Mouse (Mus musculus) MEL (cell line): ENCODE data around the gene Ltb4r2. TPM values are rescaled to one million over a fixed set of nuclear protein-coding genes. Genes with fewer than 3 reads are reported as not detected.

ENCODE experiments used
- DNase-seq: peaks from one replicate; pipeline ENCODE4 v3.0.0; 2011; ENCODE audit warnings: low read depth, low spot score
- H3K27ac ChIP-seq: 2 replicates; pipeline ENCODE4 v1.5.1; 2012; ENCODE audit warnings: low read depth, mild to moderate bottlenecking, control low read depth, low read length, moderate library complexity; ENCODE audit not compliant: control insufficient read depth
- H3K27me3 ChIP-seq, 2 experiments: fragments of 150-350 bp in 1 of 2; sonication (generic) in 1 of 2; 2 replicates each; pipeline ENCODE4 v1.6.1; 2012; ENCODE audit warnings: low read length in 2 of 2, mild to moderate bottlenecking in 2 of 2, improper control_type of control experiment in 1 of 2, moderate library complexity in 1 of 2; ENCODE audit not compliant: insufficient read depth in 2 of 2, control insufficient read depth in 1 of 2
- H3K36me3 ChIP-seq, 2 experiments: 2 replicates each; pipeline ENCODE4 v1.6.1; 2012 to 2014; ENCODE audit warnings: low read length in 2 of 2, improper control_type of control experiment in 1 of 2, inconsistent platforms in 1 of 2, mild to moderate bottlenecking in 1 of 2; ENCODE audit not compliant: insufficient read depth in 2 of 2, control insufficient read depth in 1 of 2
- H3K4me1 ChIP-seq, 2 experiments: fragments of 150-350 bp in 1 of 2; sonication (generic) in 1 of 2; 2 replicates each; pipeline ENCODE4 v1.6.1; 2012; ENCODE audit warnings: low read length in 2 of 2, improper control_type of control experiment in 1 of 2, mild to moderate bottlenecking in 1 of 2; ENCODE audit not compliant: insufficient read depth in 2 of 2, control insufficient read depth in 1 of 2
- H3K4me3 ChIP-seq, 2 experiments: fragments of 150-350 bp in 1 of 2; sonication (generic) in 1 of 2; 2 replicates each; pipeline ENCODE4 v1.5.1; 2012; ENCODE audit warnings: low read depth in 2 of 2, low read length in 2 of 2, mild to moderate bottlenecking in 2 of 2, moderate library complexity in 2 of 2, control low read depth in 1 of 2, improper control_type of control experiment in 1 of 2; ENCODE audit not compliant: control insufficient read depth in 1 of 2, insufficient read depth in 1 of 2
- H3K79me2 ChIP-seq: 2 replicates; pipeline ENCODE4 v1.6.1; 2012; ENCODE audit warnings: mild to moderate bottlenecking, low read length, moderate library complexity; ENCODE audit not compliant: control insufficient read depth, poor library complexity, insufficient read depth
- H3K9ac ChIP-seq: 2 replicates; pipeline ENCODE4 v1.6.1; 2012; ENCODE audit warnings: low read depth, mild to moderate bottlenecking, control low read depth, low read length, moderate library complexity; ENCODE audit not compliant: control insufficient read depth, poor library complexity, severe bottlenecking
- H3K9me3 ChIP-seq: fragments of 150-350 bp; sonication (generic); replicated peaks from 2 replicates; pipeline ENCODE4 v1.6.1; 2012; ENCODE audit warnings: mild to moderate bottlenecking, low read length, improper control_type of control experiment, moderate library complexity; ENCODE audit not compliant: insufficient read depth
- CTCF ChIP-seq, 3 experiments: IDR thresholded peaks in 2 of 3; conservative IDR thresholded peaks in 1 of 3; 2 replicates each; pipeline ENCODE4 v1.5.1; 2011 to 2012; ENCODE audit warnings: low read length in 3 of 3, low read depth in 2 of 3, mild to moderate bottlenecking in 2 of 3, improper control_type of control experiment in 1 of 3, inconsistent platforms in 1 of 3, mixed read lengths in 1 of 3, moderate library complexity in 1 of 3; ENCODE audit not compliant: control insufficient read depth in 1 of 3, insufficient read depth in 1 of 3, poor library complexity in 1 of 3, severe bottlenecking in 1 of 3
- GATA1 ChIP-seq: IDR thresholded peaks from 2 replicates; pipeline ENCODE4 v1.6.1; 2011; ENCODE audit warnings: low read depth, low read length, improper control_type of control experiment
- HCFC1 ChIP-seq: IDR thresholded peaks from 2 replicates; pipeline ENCODE4 v1.6.1; 2012; ENCODE audit warnings: low read depth, mild to moderate bottlenecking, inconsistent platforms, low read length, improper control_type of control experiment, moderate library complexity
- JUND ChIP-seq: IDR thresholded peaks from 2 replicates; pipeline ENCODE4 v1.6.1; 2011; ENCODE audit warnings: low read depth, mild to moderate bottlenecking, improper control_type of control experiment, low read length
- KAT2A ChIP-seq: conservative IDR thresholded peaks from 2 replicates; pipeline ENCODE4 v1.6.1; 2012; ENCODE audit warnings: low read depth, low read length, improper control_type of control experiment, inconsistent platforms
- MAX ChIP-seq: IDR thresholded peaks from 2 replicates; pipeline ENCODE4 v1.6.1; 2011; ENCODE audit warnings: low read length, improper control_type of control experiment
- MEF2A ChIP-seq: IDR thresholded peaks from 2 replicates; pipeline ENCODE4 v1.6.1; 2014; ENCODE audit warnings: low read depth, mild to moderate bottlenecking, inconsistent platforms, low read length, improper control_type of control experiment; ENCODE audit not compliant: poor library complexity, insufficient replicate concordance, severe bottlenecking; ENCODE audit errors: extremely low read depth
- MYB ChIP-seq: IDR thresholded peaks from 2 replicates; pipeline ENCODE4 v1.6.1; 2011; ENCODE audit warnings: mild to moderate bottlenecking, low read depth, low read length, improper control_type of control experiment
- MYC ChIP-seq: IDR thresholded peaks from 2 replicates; pipeline ENCODE4 v1.6.1; 2011; ENCODE audit warnings: low read depth, mild to moderate bottlenecking, low read length, improper control_type of control experiment, moderate library complexity
- POLR2AphosphoS5 ChIP-seq: IDR thresholded peaks from 2 replicates; pipeline ENCODE4 v1.6.1; 2012; ENCODE audit warnings: low read depth, borderline replicate concordance, mild to moderate bottlenecking, inconsistent platforms, low read length, moderate library complexity, mixed read lengths
- RAD21 ChIP-seq: IDR thresholded peaks from 2 replicates; pipeline ENCODE4 v1.6.1; 2011; ENCODE audit warnings: mild to moderate bottlenecking, low read depth, low read length, improper control_type of control experiment
- SIN3A ChIP-seq: IDR thresholded peaks from 2 replicates; pipeline ENCODE4 v1.6.1; 2012; ENCODE audit warnings: low read length, improper control_type of control experiment, inconsistent platforms
- SMC3 ChIP-seq: IDR thresholded peaks from 2 replicates; pipeline ENCODE4 v1.6.1; 2011; ENCODE audit warnings: low read depth, low read length, improper control_type of control experiment
- UBTF ChIP-seq: IDR thresholded peaks from 2 replicates; pipeline ENCODE4 v1.6.1; 2012; ENCODE audit warnings: low read depth, mild to moderate bottlenecking, inconsistent platforms, low read length, improper control_type of control experiment, moderate library complexity, borderline replicate concordance; ENCODE audit not compliant: insufficient read depth
- USF2 ChIP-seq, 2 experiments: IDR thresholded peaks; 2 replicates each; pipeline ENCODE4 v1.6.1; 2011 to 2012; ENCODE audit warnings: improper control_type of control experiment in 2 of 2, low read length in 2 of 2, borderline replicate concordance in 1 of 2, inconsistent platforms in 1 of 2, low read depth in 1 of 2, mild to moderate bottlenecking in 1 of 2; ENCODE audit not compliant: insufficient read depth in 1 of 2
- ZC3H11A ChIP-seq: IDR thresholded peaks from 2 replicates; pipeline ENCODE4 v1.6.1; 2012; ENCODE audit warnings: low read depth, mild to moderate bottlenecking, inconsistent platforms, low read length, improper control_type of control experiment
- ZMIZ1 ChIP-seq: IDR thresholded peaks from 2 replicates; pipeline ENCODE4 v1.6.1; 2012; ENCODE audit warnings: low read depth, mild to moderate bottlenecking, inconsistent platforms, low read length, improper control_type of control experiment, moderate library complexity
- polyA plus RNA-seq, 2 experiments: library from polyadenylated mRNA; stranded (reverse) in 1 of 2; unstranded in 1 of 2; fragments of >175 nt in 1 of 2; fragments of >200 nt in 1 of 2; gene quantifications; 2 replicates each; pipeline versions ENCODE4 v1.2.1 to v1.2.4; 2012; ENCODE audit warnings: low replicate concordance in 2 of 2, low read depth in 1 of 2; ENCODE audit not compliant: insufficient read length in 2 of 2, insufficient read depth in 1 of 2, missing spikeins in 1 of 2
- total RNA-seq: library from RNA; depleted of rRNA; stranded (reverse); fragments of 300-350 nt; gene quantifications from 2 replicates; pipeline ENCODE4 v1.2.3, GENCODE M21; 2012

The Ltb4r2 gene
- total and polyA plus RNA-seq, 3 experiments, result 0.19 to 0.52 TPM; not detected in 1

- peak; percentile 93 for TF ChIP-seq GATA1
Measured at GRCm38 (mm10) chr14:55737086-55737687, 24.0 kb upstream of the Ltb4r2 start (continued).

GRCm38 (mm10) chr14:55743711-55744110, 17.5 kb upstream of the Ltb4r2 start:
- DNase-seq, result peak; percentile 89
- H3K27ac ChIP-seq, result no peak overlapping the region
- H3K27me3 ChIP-seq, result no peaks in the 10 kb centered on the region
- 0 out of 2 replicates have a peak, but pooled peaks have one; percentile 12 for TF ChIP-seq MYC
- peak; percentile 61; the same call in 1 of the 2 replicates for TF ChIP-seq HCFC1
- peak; percentile 94 for TF ChIP-seq RAD21
- TF ChIP-seq MYB, result no peak
- peak; percentile 95 to 99 (median 96) for TF ChIP-seq CTCF (IDR thresholded peaks at IDR 0.05 in 2 of 3, conservative IDR thresholded peaks at IDR 0.05 in 1 of 3; ENCODE audit: control insufficient read depth in 1 of 3, insufficient read depth in 1 of 3, low read depth in 2 of 3, low read length in 3 of 3, poor library complexity in 1 of 3, severe bottlenecking in 1 of 3)
- no peak for TF ChIP-seq KAT2A
- no peak for TF ChIP-seq ZMIZ1
- TF ChIP-seq SIN3A, result 0 out of 2 replicates have a peak, but pooled peaks have one; percentile 60
- no peak for TF ChIP-seq MAX
- TF ChIP-seq ZC3H11A, result peak; percentile 90
- TF ChIP-seq MEF2A, result no peak
- TF ChIP-seq POLR2AphosphoS5, result no peak
- no peak for TF ChIP-seq USF2 (IDR thresholded peaks at IDR 0.05; ENCODE audit: borderline replicate concordance in 1 of 2, insufficient read depth in 1 of 2, low read depth in 1 of 2, low read length in 2 of 2)
- no peak for TF ChIP-seq UBTF
- peak; percentile 97 for TF ChIP-seq SMC3
- TF ChIP-seq JUND, result no peak
- H3K9me3 ChIP-seq, result no peaks in the 10 kb centered on the region
- H3K36me3 ChIP-seq, result peaks cover 0 to 10% of the 10 kb centered on the region in 2 experiments; a peak in 1 of 4 replicates
- peaks cover 3 to 18% of the 10 kb centered on the region in 2 experiments; a peak in 2 of 4 replicates for H3K4me1 ChIP-seq
- H3K4me3 ChIP-seq, result no peak overlapping the region
- no peak overlapping the region for H3K9ac ChIP-seq
- H3K79me2 ChIP-seq, result peaks cover 22% of the 10 kb centered on the region
